Mouse (Mus musculus): ENCODE data around the gene Plcl2. TPM values are rescaled to one million over a fixed set of nuclear protein-coding genes. Genes with fewer than 3 reads are reported as not detected.

Plcl2 gene
- 54.8 TPM for polyA plus RNA-seq (2017; shearing (Covaris generic))

DNA sequence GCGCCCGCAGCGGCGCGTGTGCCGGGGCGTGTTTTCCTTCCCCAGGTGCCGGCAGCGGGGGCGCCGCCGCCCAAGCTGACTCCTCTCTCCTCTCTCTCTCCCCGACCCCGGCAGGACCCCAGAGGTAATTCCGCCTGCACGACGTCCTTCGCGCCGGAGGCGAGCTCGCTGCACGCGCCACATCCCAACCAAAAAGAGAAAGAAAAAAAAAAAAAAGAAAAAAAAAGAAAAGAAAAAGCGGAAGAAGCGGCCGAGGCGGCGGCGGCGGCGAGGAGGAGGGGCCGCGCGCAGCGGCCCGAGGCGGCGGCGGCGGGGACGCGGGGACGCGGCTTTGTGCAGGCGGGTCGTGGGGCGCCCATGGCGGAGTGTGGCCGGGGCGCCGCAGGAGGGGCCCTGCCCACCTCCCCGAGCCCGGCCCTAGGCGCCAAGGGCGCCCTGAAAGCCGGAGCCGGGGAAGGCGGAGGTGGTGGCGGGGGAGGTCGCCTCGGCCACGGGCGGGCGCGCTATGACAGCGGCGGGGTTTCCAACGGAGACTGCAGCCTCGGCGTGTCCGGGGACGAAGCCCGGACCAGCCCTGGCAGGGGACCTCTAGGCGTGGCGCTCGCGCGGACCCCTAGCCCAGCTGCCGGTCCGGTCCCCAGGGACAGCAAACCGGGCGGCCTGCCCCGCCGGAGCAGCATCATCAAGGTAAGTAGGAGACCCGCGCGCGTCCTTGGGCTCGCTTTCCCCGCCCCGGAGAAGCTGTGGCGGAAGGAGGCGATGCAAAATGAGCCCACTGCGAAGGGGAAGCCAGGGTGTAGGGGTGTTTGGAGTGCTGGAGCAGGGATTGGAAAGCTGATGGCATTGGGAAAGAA lies at the start of gene Plcl2:
Gene Plcl2, plus strand, starts transcription at position 153 of the 854 bp plus-strand sequence.

Other genes starting within 250 kb of the Plcl2 start
- gene Dazl, start 215.8 kb upstream of the Plcl2 start, polyA plus RNA-seq (2017; shearing (Covaris generic)), result not detected

Data from effector memory CD4-positive, alpha-beta T cell, adult 7 months (primary cell).